Comparison of ENCODE assay signal across 8 mouse cellular contexts in the genomic region with DNA sequence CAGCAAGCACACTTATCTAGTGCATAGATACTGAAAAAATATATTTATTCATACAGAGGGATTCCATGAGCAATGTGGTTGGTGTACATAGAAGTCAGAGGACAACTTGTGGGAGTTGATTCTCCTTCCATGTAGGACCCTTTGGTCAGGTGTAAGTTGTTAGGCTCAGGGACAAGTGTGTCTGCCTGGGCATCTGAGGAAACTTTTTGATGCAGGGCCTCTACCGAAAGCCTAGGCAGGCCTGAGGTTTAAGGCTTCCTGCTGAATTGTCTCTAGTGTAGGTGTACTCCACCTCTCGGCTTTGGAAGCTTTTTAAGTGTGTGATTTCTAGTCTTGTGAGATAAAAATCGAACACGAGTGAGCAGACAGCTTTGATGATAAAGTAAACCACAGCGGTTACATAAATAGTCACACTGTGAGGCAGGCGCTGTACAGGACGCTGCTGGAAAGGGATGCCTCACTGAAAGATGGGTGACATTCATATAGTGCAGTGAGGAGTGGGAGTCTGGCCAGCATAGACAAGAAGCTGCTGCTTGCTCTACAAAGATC. TPM values are rescaled to one million over a fixed set of nuclear protein-coding genes. Genes with fewer than 3 reads are reported as not detected.
A peak's percentile ranks its signal among the peaks of the same experiment; 100 is the strongest.
DNase-seq lines count a peak whose midpoint lies in the region; ATAC-seq and TF ChIP-seq lines count a peak whose summit lies in the region.

No protein-coding gene starts in this region.

- no peak for ATAC-seq in lung, embryonic 15.5 days (ENCODE audit: borderline replicate concordance, extremely low read depth, low FRiP score, low TSS enrichment)
- no peak for ATAC-seq in hindbrain, embryonic 16.5 days
- ATAC-seq in midbrain, embryonic 12.5 days (ENCODE audit: low FRiP score, low read depth): no peak
- ATAC-seq in megakaryocyte progenitor cell, adult 5-6 weeks (replicated peaks; ENCODE audit: poor library complexity): no peak

- H3K36me3 ChIP-seq in lung, embryonic 15.5 days: peaks cover 5% of the 10 kb centered on the region
- no peaks in the 10 kb centered on the region for H3K36me3 ChIP-seq in hindbrain, embryonic 16.5 days (ENCODE audit: control insufficient read depth, insufficient read depth, low read length)
- peaks cover 14% of the 10 kb centered on the region for H3K36me3 ChIP-seq in midbrain, embryonic 12.5 days

- WGBS in lung, embryonic 15.5 days: 2% methylated on average over 7 of the region's 7 CpGs
- 38% methylated on average over 7 of the region's 7 CpGs for WGBS in hindbrain, embryonic 16.5 days
- 53% methylated on average over 7 of the region's 7 CpGs for WGBS in midbrain, embryonic 12.5 days

- peak overlapping the region; percentile 80 for H3K4me2 ChIP-seq in lung, embryonic 15.5 days
- peak overlapping the region; percentile 95 for H3K4me2 ChIP-seq in hindbrain, embryonic 16.5 days (ENCODE audit: low read length)
- peak overlapping the region; percentile 95 for H3K4me2 ChIP-seq in midbrain, embryonic 12.5 days (replicated peaks)

- DNase-seq in lung, postnatal 14 days: no peak
- no peak for DNase-seq in right cerebral cortex, postnatal 36 days (ENCODE audit: low spot score in 2 of 2)
- no peak for DNase-seq in cerebellum, postnatal 36 days

- no peak overlapping the region for H3K27ac ChIP-seq in lung, embryonic 15.5 days
- no peak overlapping the region; the same call in 1 of the 2 replicates for H3K27ac ChIP-seq in bone marrow macrophage, adult 2 months (ENCODE audit: insufficient read depth, low read depth, low read length)
- no peak overlapping the region for H3K27ac ChIP-seq in hindbrain, embryonic 16.5 days (ENCODE audit: low read depth, low read length)
- H3K27ac ChIP-seq in midbrain, embryonic 12.5 days (replicated peaks): no peak overlapping the region

- H3K9ac ChIP-seq in lung, embryonic 15.5 days: peak overlapping the region; percentile 100
- H3K9ac ChIP-seq in hindbrain, embryonic 16.5 days (ENCODE audit: low read depth, low read length): peak overlapping the region; percentile 100
- peak overlapping the region; percentile 99 for H3K9ac ChIP-seq in midbrain, embryonic 12.5 days (replicated peaks)

- H3K27me3 ChIP-seq in lung, embryonic 15.5 days: no peaks in the 10 kb centered on the region
- no peaks in the 10 kb centered on the region for H3K27me3 ChIP-seq in hindbrain, embryonic 16.5 days (replicated peaks; ENCODE audit: control insufficient read depth, insufficient read depth, low read length)
- no peaks in the 10 kb centered on the region for H3K27me3 ChIP-seq in midbrain, embryonic 12.5 days

- no peak for TF ChIP-seq POLR2A in bone marrow macrophage, adult 2 months (IDR thresholded peaks at IDR 0.05; ENCODE audit: borderline replicate concordance, low read depth, low read length)

- no peak for TF ChIP-seq CTCF in bone marrow macrophage, adult 2 months (IDR thresholded peaks at IDR 0.05; ENCODE audit: low read depth, low read length)

- H3K9me3 ChIP-seq in lung, embryonic 15.5 days: no peaks in the 10 kb centered on the region
- H3K9me3 ChIP-seq in hindbrain, embryonic 16.5 days (ENCODE audit: control insufficient read depth, low read length): no peaks in the 10 kb centered on the region
- H3K9me3 ChIP-seq in midbrain, embryonic 12.5 days: no peaks in the 10 kb centered on the region

- H3K4me1 ChIP-seq in lung, embryonic 15.5 days: peaks cover 25% of the 10 kb centered on the region
- H3K4me1 ChIP-seq in bone marrow macrophage, adult 2 months (ENCODE audit: control insufficient read depth, insufficient read depth, low read length): peaks cover 10% of the 10 kb centered on the region
- H3K4me1 ChIP-seq in hindbrain, embryonic 16.5 days (ENCODE audit: control insufficient read depth, insufficient read depth, low read depth, low read length): peaks cover 24% of the 10 kb centered on the region
- peaks cover 27% of the 10 kb centered on the region for H3K4me1 ChIP-seq in midbrain, embryonic 12.5 days

- H3K4me3 ChIP-seq in lung, embryonic 15.5 days: peak overlapping the region; percentile 98
- H3K4me3 ChIP-seq in bone marrow macrophage, adult 2 months (ENCODE audit: insufficient read depth, low read length): peak overlapping the region; percentile 97
- H3K4me3 ChIP-seq in hindbrain, embryonic 16.5 days (ENCODE audit: low read length): peak overlapping the region; percentile 95
- H3K4me3 ChIP-seq in midbrain, embryonic 12.5 days: peak overlapping the region; percentile 99

RNA-seq across cellular contexts. Expression of gene Fubp1, which starts 1.6 kb away (rescaled TPM):
- polyA plus RNA-seq in lung, embryonic 15.5 days (2015; fragmentation: Nextera tagmentation; extraction: Ambion mirVana): 261 and 272 TPM in 2 replicates
- polyA plus RNA-seq in bone marrow macrophage, adult 2 months (2012; ENCODE audit: insufficient read depth, insufficient read length, missing spikeins): 49.4 and 50.8 TPM in 2 replicates
- polyA plus RNA-seq in hindbrain, embryonic 16.5 days (2015; fragmentation: Nextera tagmentation; extraction: Ambion mirVana): 168 and 188 TPM in 2 replicates
- polyA plus RNA-seq in midbrain, embryonic 12.5 days (2016; fragmentation: Nextera tagmentation; extraction: Ambion mirVana): 393 and 419 TPM in 2 replicates
- total RNA-seq in megakaryocyte progenitor cell, adult 5-6 weeks (2015): 149 and 188 TPM in 2 replicates
- total RNA-seq in megakaryocyte progenitor cell, adult 5-6 weeks (2017): 204 and 275 TPM in 2 replicates

RNA-seq across cellular contexts. Expression of gene Dnajb4, which starts 1.7 kb away (rescaled TPM):
- 38.2 and 41.4 TPM in 2 replicates for polyA plus RNA-seq in lung, embryonic 15.5 days (2015; fragmentation: Nextera tagmentation; extraction: Ambion mirVana)
- 20.5 and 26.0 TPM in 2 replicates for polyA plus RNA-seq in bone marrow macrophage, adult 2 months (2012; ENCODE audit: insufficient read depth, insufficient read length, missing spikeins)
- polyA plus RNA-seq in hindbrain, embryonic 16.5 days (2015; fragmentation: Nextera tagmentation; extraction: Ambion mirVana): 45.7 and 49.5 TPM in 2 replicates
- polyA plus RNA-seq in midbrain, embryonic 12.5 days (2016; fragmentation: Nextera tagmentation; extraction: Ambion mirVana): 27.4 and 31.2 TPM in 2 replicates
- 37.8 and 37.9 TPM in 2 replicates for total RNA-seq in megakaryocyte progenitor cell, adult 5-6 weeks (2015)
- total RNA-seq in megakaryocyte progenitor cell, adult 5-6 weeks (2017): 39.3 and 43.5 TPM in 2 replicates

RNA-seq across cellular contexts. Expression of gene Gipc2, which starts 45.8 kb away (rescaled TPM):
- polyA plus RNA-seq in lung, embryonic 15.5 days (2015; fragmentation: Nextera tagmentation; extraction: Ambion mirVana): 10.0 and 11.2 TPM in 2 replicates
- polyA plus RNA-seq in bone marrow macrophage, adult 2 months (2012; ENCODE audit: insufficient read depth, insufficient read length, missing spikeins): 1.2 TPM in 1 of 2 replicates, not detected in the other
- polyA plus RNA-seq in hindbrain, embryonic 16.5 days (2015; fragmentation: Nextera tagmentation; extraction: Ambion mirVana): 9.7 and 11.9 TPM in 2 replicates
- 1.5 and 2.4 TPM in 2 replicates for polyA plus RNA-seq in midbrain, embryonic 12.5 days (2016; fragmentation: Nextera tagmentation; extraction: Ambion mirVana)
- total RNA-seq in megakaryocyte progenitor cell, adult 5-6 weeks (2015): 0.22 TPM in 1 of 2 replicates, not detected in the other
- total RNA-seq in megakaryocyte progenitor cell, adult 5-6 weeks (2017): not detected in 2 replicates

RNA-seq across cellular contexts. Expression of gene Nexn, which starts 54.3 kb away (rescaled TPM):
- 64.4 and 75.1 TPM in 2 replicates for polyA plus RNA-seq in lung, embryonic 15.5 days (2015; fragmentation: Nextera tagmentation; extraction: Ambion mirVana)
- 1.5 and 1.6 TPM in 2 replicates for polyA plus RNA-seq in bone marrow macrophage, adult 2 months (2012; ENCODE audit: insufficient read depth, insufficient read length, missing spikeins)
- 1.7 and 2.4 TPM in 2 replicates for polyA plus RNA-seq in hindbrain, embryonic 16.5 days (2015; fragmentation: Nextera tagmentation; extraction: Ambion mirVana)
- polyA plus RNA-seq in midbrain, embryonic 12.5 days (2016; fragmentation: Nextera tagmentation; extraction: Ambion mirVana): 5.4 and 7.0 TPM in 2 replicates
- total RNA-seq in megakaryocyte progenitor cell, adult 5-6 weeks (2015): not detected in 2 replicates
- not detected in 2 replicates for total RNA-seq in megakaryocyte progenitor cell, adult 5-6 weeks (2017)
